Mouse (Mus musculus) midbrain, embryonic 14.5 days (tissue): ENCODE results near the gene Gm8247. TPM values are rescaled to one million over a fixed set of nuclear protein-coding genes. Genes with fewer than 3 reads are reported as not detected.
"Not testable (repeated sequence)": the region's sequence is repeated elsewhere in the genome, so short reads cannot be mapped to it uniquely, and the experiment has no call there.

Experiments used
- ATAC-seq: fragments of 200-750 bp; cut with Nextera tagmentation; 2 replicates; pipeline ENCODE4 v1.8.0; 2017; ENCODE audit warnings: moderate number of reproducible peaks, moderate library complexity; ENCODE audit not compliant: low FRiP score, low TSS enrichment
- DNase-seq: peaks from one replicate; pipeline ENCODE4 v3.0.0-alpha.2; 2015
- H3K27ac ChIP-seq: fragments of 300-500 bp; sonication (generic); replicated peaks from 2 replicates; pipeline ENCODE4 v1.5.1; 2014; ENCODE audit warnings: mild to moderate bottlenecking, low read depth, low read length, moderate library complexity
- H3K27me3 ChIP-seq: fragments of 300-500 bp; sonication (generic); 2 replicates; pipeline ENCODE4 v1.6.1; 2014; ENCODE audit warnings: low read length, control low read depth, mixed read lengths; ENCODE audit not compliant: control insufficient read depth, insufficient read depth
- H3K36me3 ChIP-seq: fragments of 300-500 bp; sonication (generic); 2 replicates; pipeline ENCODE4 v1.6.1; 2014; ENCODE audit warnings: low read length, control low read depth; ENCODE audit not compliant: control insufficient read depth, insufficient read depth
- H3K4me1 ChIP-seq: fragments of 300-500 bp; sonication (generic); 2 replicates; pipeline ENCODE4 v1.6.1; 2014; ENCODE audit warnings: mild to moderate bottlenecking, antibody characterized with exemption, low read length, control low read depth; ENCODE audit not compliant: control insufficient read depth, insufficient read depth
- H3K4me2 ChIP-seq: fragments of 300-500 bp; sonication (generic); 2 replicates; pipeline ENCODE4 v1.6.1; 2014; ENCODE audit warnings: mild to moderate bottlenecking, low read length, moderate library complexity
- H3K4me3 ChIP-seq: fragments of 300-500 bp; sonication (generic); replicated peaks from 2 replicates; pipeline ENCODE4 v1.5.1; 2014; ENCODE audit warnings: low read depth, low read length
- H3K9ac ChIP-seq: fragments of 300-500 bp; sonication (generic); replicated peaks from 2 replicates; pipeline ENCODE4 v1.6.1; 2014; ENCODE audit warnings: mild to moderate bottlenecking, low read length, moderate library complexity
- H3K9me3 ChIP-seq: fragments of 300-500 bp; sonication (generic); 2 replicates; pipeline ENCODE4 v1.6.1; 2016; ENCODE audit warnings: low read length, control low read depth, mixed read lengths; ENCODE audit not compliant: control insufficient read depth
- WGBS: fragments of 180-500 bp; shearing (Covaris S2); extraction: QIAGEN DNeasy Blood & Tissue Kit; methylation state at CpG from one replicate; pipeline ENCODE4 v1.1.7; 2014; 5-methylcytosine and 5-hydroxymethylcytosine counted together
- polyA plus RNA-seq: library from polyadenylated mRNA; unstranded; fragments of >200 nt; fragmentation: Nextera tagmentation; extraction: Ambion mirVana; gene quantifications from 2 replicates; pipeline ENCODE4 v1.2.1, GENCODE M21; 2014

Gm8247 gene
- polyA plus RNA-seq: not detected in 2 replicates

DNA sequence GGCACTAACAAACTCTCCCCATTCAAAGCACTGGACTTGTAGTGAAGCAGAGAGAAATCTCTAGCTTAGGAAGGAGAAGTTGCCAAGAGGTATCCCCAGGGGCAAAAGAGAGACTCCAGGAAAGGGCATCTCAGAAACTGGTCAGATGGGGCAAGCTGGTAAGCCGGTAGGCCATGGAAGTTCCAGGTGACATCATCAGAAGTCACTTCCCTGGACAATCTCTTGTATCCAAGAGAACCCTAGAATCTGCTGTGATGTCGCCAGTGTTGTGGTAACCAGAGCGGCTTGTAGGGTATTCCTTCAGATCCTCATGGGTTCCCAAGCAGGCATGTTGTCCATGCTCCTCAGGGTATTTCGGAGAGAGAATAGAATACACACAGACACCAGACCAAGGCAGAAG lies at the start of gene Gm8247:
Gene Gm8247 (plus strand): TSS at position 301 of the 400 bp plus-strand sequence.
- WGBS: 92% methylated on average over 4 of the region's 4 CpGs
- H3K9ac ChIP-seq, H3K9me3 ChIP-seq, H3K4me3 ChIP-seq, DNase-seq, H3K27me3 ChIP-seq, H3K27ac ChIP-seq, H3K4me2 ChIP-seq, H3K36me3 ChIP-seq, ATAC-seq, H3K4me1 ChIP-seq: not testable (repeated sequence)

DNA sequence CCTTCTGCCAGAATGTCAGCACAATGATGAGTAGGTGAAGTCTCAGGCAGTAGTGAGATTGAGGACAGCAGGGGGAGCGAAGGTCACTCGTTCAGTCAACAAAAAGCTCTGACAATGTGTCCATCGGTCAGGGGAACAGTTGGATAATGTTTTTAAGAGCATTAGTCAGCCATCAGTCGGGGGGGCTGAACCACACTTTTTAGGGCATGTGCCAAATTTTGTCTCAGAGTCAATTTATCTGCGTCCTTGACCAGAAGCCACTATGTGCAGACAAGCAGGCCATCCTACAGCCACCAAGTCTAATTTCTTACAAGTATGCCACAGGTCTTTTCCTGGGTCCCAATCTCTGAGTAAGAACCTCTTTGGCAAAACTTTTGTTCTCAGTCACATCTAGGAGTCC lies 35.0 kb upstream of the Gm8247 start:
- not testable (repeated sequence) for H3K4me2 ChIP-seq, H3K27ac ChIP-seq, H3K9me3 ChIP-seq, H3K4me1 ChIP-seq, H3K27me3 ChIP-seq, H3K4me3 ChIP-seq, H3K36me3 ChIP-seq, ATAC-seq, H3K9ac ChIP-seq, DNase-seq
- WGBS: 87% methylated on average over 3 of the region's 5 CpGs

DNA sequence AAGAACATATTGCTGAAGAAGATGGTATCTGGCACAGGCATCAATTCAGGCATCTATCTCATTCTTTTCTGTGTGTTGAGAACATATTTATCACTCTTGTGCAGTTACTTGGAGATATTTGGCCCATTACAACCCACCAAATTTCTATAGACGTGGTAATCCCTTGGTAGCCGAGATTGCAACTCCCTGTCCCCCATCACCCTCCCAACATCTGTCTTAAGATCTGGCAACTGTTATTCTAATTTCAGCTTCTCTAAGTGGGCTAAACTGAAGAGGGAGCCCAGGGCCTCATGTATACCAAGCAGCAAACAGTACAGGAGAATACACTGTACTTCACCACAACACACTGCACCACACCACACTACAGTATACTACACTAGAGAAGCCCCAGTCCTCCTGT lies 8.8 kb downstream of the Gm8247 start:
- H3K36me3 ChIP-seq, H3K4me2 ChIP-seq, H3K9me3 ChIP-seq, H3K4me3 ChIP-seq, H3K4me1 ChIP-seq, H3K9ac ChIP-seq, H3K27ac ChIP-seq, ATAC-seq, H3K27me3 ChIP-seq, DNase-seq: not testable (repeated sequence)
- 73% methylated on average over 2 of the region's 2 CpGs for WGBS

DNA sequence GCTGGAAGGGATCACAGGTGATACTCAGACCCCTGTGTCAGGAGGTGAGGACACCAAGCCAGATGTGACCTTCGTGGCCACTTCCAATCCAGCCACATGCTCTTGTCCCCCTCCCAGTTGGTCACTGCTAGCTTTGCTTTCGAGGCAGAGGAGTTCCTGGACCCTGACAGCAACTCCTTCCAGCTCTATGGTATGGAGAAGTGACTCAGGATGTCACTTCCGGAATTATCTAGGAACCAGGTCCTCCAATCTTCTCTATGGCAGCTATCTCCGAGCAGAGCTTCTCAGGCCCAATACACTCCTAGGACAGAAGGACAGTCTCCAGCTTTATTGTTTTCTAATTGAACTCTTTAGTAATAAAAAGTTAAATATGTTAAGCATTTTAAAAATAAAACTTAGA lies 44.8 kb downstream of the Gm8247 start, which contains the start of gene Gm5624:
Gene Gm5624 (minus strand): TSS at position 202 of the 400 bp plus-strand sequence.
- not testable (repeated sequence) for H3K4me1 ChIP-seq, H3K27me3 ChIP-seq, ATAC-seq, H3K4me3 ChIP-seq, H3K27ac ChIP-seq, H3K9me3 ChIP-seq, H3K9ac ChIP-seq, H3K36me3 ChIP-seq, H3K4me2 ChIP-seq, DNase-seq
- 79% methylated on average over 4 of the region's 4 CpGs for WGBS

Other genes starting within 250 kb of the Gm8247 start
- not detected in 2 replicates for gene Gm5930, start 244.6 kb upstream of the Gm8247 start, polyA plus RNA-seq
- gene Gm8229, start 217.8 kb upstream of the Gm8247 start, polyA plus RNA-seq: not detected in 2 replicates
- gene Gm3371, start 172.5 kb upstream of the Gm8247 start, polyA plus RNA-seq: not detected in 2 replicates
- not detected in 2 replicates for gene Gm8232, start 149.5 kb upstream of the Gm8247 start, polyA plus RNA-seq
- not detected in 2 replicates for gene BC061237, start 90.7 kb upstream of the Gm8247 start, polyA plus RNA-seq
- not detected in 2 replicates for gene Gm17093, start 64.9 kb upstream of the Gm8247 start, polyA plus RNA-seq
- not detected in 2 replicates for gene Gm5624, start 44.8 kb downstream of the Gm8247 start, polyA plus RNA-seq
- gene Gm8257, start 123.3 kb downstream of the Gm8247 start, polyA plus RNA-seq: not detected in 2 replicates
- gene Gm8267, start 167.2 kb downstream of the Gm8247 start, polyA plus RNA-seq: not detected in 2 replicates